Mouse (Mus musculus): ENCODE results near the gene Mafg.

DNA sequence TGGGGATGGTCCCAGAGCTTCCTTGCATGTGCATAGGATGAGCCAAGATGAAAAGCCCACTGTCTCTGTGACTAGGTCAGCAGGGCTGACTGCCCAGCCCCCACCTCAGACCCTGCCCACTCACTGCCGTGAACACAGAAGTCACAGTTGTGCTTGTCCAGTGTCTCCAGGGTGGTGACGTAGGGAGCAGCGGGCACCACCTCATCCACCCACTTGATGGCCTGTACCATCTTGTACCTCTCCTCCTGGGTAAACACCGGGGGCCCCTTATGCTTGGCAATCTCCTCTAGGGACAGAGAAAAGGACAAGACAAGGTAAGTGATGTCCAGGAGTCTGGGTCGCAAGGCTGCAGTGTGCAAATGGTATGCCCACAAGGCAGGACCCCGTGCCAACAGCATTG lies 18.2 kb downstream of the Mafg start:
- no peak for TF ChIP-seq CTCF (conservative IDR thresholded peaks at IDR 0.05; ENCODE audit: low read length)
- TF ChIP-seq POU5F1 (IDR thresholded peaks at IDR 0.05; ENCODE audit: borderline replicate concordance, low read length) = no peak

Measured in E14TG2a.4 (cell line).